Mouse (Mus musculus) CH12F3 (cell line): ENCODE measurements around the gene Rcan1.

ENCODE experiments used
- in situ Hi-C: fragments of 300-500 bp; cut with MboI; formaldehyde crosslinking; loops from 2 replicates; pipeline ENCODE4 v1.14.3; 2020; ENCODE audit warnings: low sequenced_read_pairs

Rcan1 gene

DNA sequence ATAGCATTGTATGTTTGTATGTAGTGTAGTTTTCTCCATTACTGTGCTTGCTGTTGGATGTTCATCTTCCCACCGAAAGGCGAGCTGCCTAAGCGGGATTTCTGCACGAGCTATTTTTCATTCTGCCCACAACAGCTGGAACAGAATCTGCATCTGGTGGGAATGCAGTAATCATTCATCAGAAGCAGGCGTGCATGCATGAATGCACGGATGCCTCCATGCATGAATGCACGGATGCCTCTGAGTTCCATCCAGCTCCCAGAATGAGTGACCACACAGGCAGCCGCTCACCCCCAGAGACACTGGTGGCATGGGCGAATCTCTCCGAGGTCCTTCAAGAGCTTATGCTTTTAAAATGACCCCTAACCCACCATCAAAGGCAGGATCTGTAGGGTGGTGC lies 113.1 kb downstream of the Rcan1 start:
- in situ Hi-C loops: no loop called here

DNA sequence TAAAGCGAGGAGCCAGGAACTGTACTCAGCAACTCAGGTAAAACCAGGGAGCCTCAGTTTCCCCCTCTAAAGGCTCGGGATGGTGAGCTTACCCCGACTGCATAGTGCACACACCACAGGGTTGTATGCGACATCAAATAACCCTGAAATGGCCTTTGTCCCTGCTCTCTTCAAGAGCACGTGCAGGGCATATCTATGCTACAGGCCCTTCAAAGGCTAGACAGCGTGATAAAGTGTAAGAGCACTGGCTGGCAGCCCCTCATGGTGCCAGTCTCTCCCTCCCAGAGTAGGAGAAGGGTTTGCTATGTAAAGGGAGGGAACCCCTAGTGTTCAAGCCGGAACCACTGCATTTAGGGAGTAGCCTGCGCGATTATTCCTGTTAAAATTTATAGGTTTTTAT lies 113.6 kb downstream of the Rcan1 start:
- in situ Hi-C loops: no loop called here

DNA sequence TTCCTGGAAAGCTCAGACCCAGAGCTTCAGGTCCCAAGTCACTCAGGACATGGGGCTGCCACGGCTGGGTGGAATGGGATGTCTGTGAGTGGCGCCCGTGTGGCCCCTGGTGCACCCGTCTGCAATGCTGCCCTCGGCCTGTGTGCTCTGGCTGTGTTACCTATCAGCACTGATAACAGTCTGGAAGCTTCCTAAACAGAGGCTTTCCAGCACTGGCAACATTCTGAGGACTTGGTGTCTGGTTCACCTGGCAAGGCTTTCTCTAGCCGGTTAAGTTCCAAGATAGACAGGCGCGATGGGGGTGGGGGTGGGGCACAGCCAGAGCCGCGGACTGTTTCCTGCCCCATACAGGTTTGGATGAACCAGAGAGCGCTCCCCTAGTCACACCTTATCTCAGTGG lies 114.7 kb downstream of the Rcan1 start:
- in situ Hi-C loops: no loop called here

DNA sequence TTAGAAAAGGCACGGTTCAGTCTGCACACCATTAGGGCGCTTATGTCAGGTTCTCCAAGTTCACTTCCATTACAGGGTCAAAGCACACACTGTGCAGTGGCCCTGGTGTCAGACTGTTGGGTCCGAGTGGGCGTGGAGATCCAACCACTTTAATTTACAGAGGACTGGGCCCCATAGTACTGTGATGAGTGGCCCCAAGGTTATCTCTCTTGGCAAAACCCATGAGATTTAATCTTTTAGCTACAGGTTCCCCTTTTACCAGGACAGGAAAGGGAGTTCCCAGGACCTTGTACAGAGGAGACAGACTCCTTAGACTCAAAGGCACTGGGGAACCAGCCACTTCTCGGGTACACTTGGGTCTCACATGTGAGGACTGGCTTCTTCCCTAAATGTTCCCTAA lies 115.3 kb downstream of the Rcan1 start:
- in situ Hi-C loops: no loop called here

DNA sequence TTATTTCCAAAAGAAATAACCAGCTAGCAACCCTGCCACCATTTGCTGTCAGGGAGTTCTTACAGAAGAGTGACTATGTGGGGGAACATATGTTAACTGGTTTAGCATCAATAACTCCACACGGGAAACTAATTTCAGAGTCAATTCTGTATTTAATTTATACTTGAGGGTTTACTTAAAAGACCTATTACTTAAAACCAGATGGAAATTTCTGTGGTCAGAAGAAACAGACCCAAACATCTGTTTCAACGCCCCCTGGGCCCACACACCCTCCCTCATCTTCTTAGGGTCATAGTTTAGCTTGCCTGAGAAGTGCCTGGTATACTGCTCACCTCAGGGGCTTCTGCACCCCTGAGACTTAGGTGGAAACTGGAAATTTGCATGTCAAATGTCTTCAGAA lies 116.8 kb downstream of the Rcan1 start:
- in situ Hi-C loops: no loop called here

DNA sequence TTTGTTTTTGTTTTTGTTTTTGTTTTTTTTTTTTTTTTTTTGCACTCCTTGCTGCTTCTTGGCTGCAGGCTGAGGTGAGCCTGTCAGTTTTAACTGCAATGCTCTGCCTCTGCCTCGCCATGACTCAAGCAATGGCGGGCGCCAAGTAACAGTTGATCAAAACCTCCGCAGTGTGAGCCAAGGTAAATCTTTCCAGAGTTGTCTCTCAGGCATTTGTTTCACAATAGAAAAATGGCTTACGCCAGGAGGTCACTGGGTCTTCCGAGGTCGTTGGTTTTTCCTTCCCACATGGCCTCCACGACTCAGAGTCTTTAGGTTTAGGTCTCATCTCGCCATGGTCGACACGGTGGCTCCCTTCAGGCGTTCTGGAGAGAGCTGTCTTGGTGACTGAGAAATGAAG lies 117.4 kb downstream of the Rcan1 start:
- in situ Hi-C loops: no loop called here

DNA sequence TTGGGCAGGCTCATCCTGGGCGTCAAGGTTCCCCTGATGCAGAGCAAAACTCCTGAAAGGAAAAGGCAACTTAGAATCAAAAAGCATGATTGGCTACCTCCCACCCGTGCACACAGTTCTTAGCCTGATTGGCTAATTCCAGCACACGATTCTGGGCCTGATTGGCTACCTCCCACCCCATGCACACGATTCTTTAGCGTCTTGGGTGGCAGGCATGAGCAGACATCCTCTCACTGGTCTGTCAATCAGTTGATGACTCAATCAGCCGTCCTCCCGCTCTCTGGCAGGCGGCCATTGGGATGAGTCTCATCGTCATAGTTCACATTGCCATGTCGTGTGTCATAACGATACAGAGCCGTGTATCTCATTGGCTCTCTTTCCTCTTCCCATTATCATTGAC lies 121.7 kb downstream of the Rcan1 start:
- in situ Hi-C loops: loop anchor here (10.0 kb wide), 1 partner anchor 96 kb away; no protein-coding TSS in a partner anchor

DNA sequence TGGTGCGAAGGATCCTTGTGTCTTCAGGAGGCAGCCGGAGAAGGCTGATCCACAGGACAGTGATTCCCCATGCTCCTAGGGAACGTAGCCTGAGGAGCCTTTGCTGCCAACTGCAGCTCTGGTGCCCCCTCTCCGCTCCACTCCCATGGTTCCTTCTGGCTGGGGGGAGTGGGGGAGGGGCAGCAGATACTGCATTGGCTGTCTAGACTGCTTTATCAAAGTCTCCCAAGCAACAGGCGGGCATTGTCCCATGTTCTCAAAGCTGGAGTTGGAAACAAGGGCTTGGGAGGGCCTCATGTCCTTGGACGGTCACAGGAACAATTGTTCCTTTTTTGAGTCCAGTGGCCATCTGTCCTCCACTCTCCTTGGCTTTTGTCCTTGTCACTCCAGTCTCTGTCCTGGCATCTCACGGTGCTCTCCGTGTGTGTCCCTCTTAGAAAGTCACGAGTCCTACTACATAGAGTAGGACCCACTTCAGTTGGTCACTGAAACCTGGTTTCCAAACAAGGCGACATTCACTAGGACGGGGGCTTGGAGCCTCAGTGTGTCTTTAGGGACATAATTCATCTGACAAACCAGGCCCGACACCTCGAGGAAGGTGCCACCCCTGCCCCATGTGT lies 124.3 kb downstream of the Rcan1 start:
- in situ Hi-C loops: loop anchor here (10.0 kb wide), 1 partner anchor 98 kb away; no protein-coding TSS in a partner anchor

DNA sequence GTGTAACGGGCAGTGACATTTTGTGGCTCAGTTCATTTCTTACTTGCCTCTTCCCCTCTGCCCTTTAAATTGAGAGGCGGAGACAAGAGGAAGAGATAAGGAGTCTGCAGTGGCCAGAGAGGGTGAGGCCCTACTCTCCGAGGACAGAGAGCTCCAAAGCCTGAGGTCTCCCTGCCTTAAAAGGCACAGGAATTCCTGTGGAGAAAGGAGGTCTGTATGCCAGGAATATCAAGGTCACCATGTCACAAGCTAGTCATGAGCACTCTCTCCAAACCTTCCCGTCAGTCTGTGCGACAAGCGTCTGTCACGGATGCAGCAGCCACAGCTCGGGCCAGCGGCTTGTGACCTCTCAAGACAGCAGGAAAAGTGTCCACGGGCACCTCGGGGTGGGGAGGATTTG lies 125.5 kb downstream of the Rcan1 start:
- in situ Hi-C loops: loop anchor here (10.0 kb wide), 1 partner anchor 100 kb away; no protein-coding TSS in a partner anchor
